Mouse (Mus musculus): ENCODE measurements around the gene Cbwd1. TPM values are rescaled to one million over a fixed set of nuclear protein-coding genes. Genes with fewer than 3 reads are reported as not detected.

Cbwd1 gene
- polyA plus RNA-seq, 1 experiment from 2014 or later = 17.7 TPM

GRCm38 (mm10) chr19:24981294-24981693 lies 19.9 kb upstream of the Cbwd1 start:
- ATAC-seq (ENCODE audit: low FRiP score, low TSS enrichment) = no peak
- no peaks in the 10 kb centered on the region for H3K27me3 ChIP-seq (ENCODE audit: insufficient read depth, low read length)
- no peak overlapping the region for H3K27ac ChIP-seq (ENCODE audit: low read length)
- H3K4me3 ChIP-seq (ENCODE audit: low read length) = no peak overlapping the region
- no peak overlapping the region for H3K9ac ChIP-seq (replicated peaks; ENCODE audit: low read length)
- WGBS = 39% methylated on average over 8 of the region's 8 CpGs
- H3K4me2 ChIP-seq (replicated peaks; ENCODE audit: low read depth, low read length) = no peak overlapping the region
- H3K4me1 ChIP-seq (ENCODE audit: insufficient read depth, low read length) = peaks cover 4% of the 10 kb centered on the region; the same call in 1 of the 2 replicates
- H3K36me3 ChIP-seq (ENCODE audit: insufficient read depth, low read length) = no peaks in the 10 kb centered on the region
- H3K9me3 ChIP-seq (ENCODE audit: low read length) = no peaks in the 10 kb centered on the region

GRCm38 (mm10) chr19:24978852-24979842 lies 17.7 kb upstream of the Cbwd1 start:
- Histone ChIP-seq H3K4me1 (ENCODE audit: insufficient read depth, low read length) (peaks cover 4% of the 10 kb centered on the region; the same call in 1 of the 2 replicates), H3K27me3 (ENCODE audit: insufficient read depth, low read length) (no peaks in the 10 kb centered on the region), H3K9ac (replicated peaks; ENCODE audit: low read length) (no peak overlapping the region), H3K4me2 (replicated peaks; ENCODE audit: low read depth, low read length) (no peak overlapping the region), H3K4me3 (ENCODE audit: low read length) (no peak overlapping the region), H3K9me3 (ENCODE audit: low read length) (no peaks in the 10 kb centered on the region), H3K27ac (ENCODE audit: low read length) (no peak overlapping the region), H3K36me3 (ENCODE audit: insufficient read depth, low read length) (no peaks in the 10 kb centered on the region)
- 80% methylated on average over 10 of the region's 10 CpGs for WGBS
- no peak for ATAC-seq (ENCODE audit: low FRiP score, low TSS enrichment)

- H3K4me2 ChIP-seq (replicated peaks; ENCODE audit: low read depth, low read length) = no peak overlapping the region
- WGBS = 51% methylated on average over 11 of the region's 11 CpGs
- no peaks in the 10 kb centered on the region for H3K36me3 ChIP-seq (ENCODE audit: insufficient read depth, low read length)
- H3K9ac ChIP-seq (replicated peaks; ENCODE audit: low read length) = no peak overlapping the region
- peaks cover 4% of the 10 kb centered on the region; the same call in 1 of the 2 replicates for H3K4me1 ChIP-seq (ENCODE audit: insufficient read depth, low read length)
- H3K4me3 ChIP-seq (ENCODE audit: low read length) = no peak overlapping the region
- no peaks in the 10 kb centered on the region for H3K9me3 ChIP-seq (ENCODE audit: low read length)
- no peaks in the 10 kb centered on the region for H3K27me3 ChIP-seq (ENCODE audit: insufficient read depth, low read length)
- no peak overlapping the region for H3K27ac ChIP-seq (ENCODE audit: low read length)
- ATAC-seq (ENCODE audit: low FRiP score, low TSS enrichment) = peak; percentile 85
Measured at GRCm38 (mm10) chr19:24977991-24978390, 16.6 kb upstream of the Cbwd1 start.

GRCm38 (mm10) chr19:24972701-24973390 lies 11.4 kb upstream of the Cbwd1 start:
- ATAC-seq (ENCODE audit: low FRiP score, low TSS enrichment) = no peak
- no peaks in the 10 kb centered on the region for H3K27me3 ChIP-seq (ENCODE audit: insufficient read depth, low read length)

GRCm38 (mm10) chr19:24971307-24971706 lies 9.9 kb upstream of the Cbwd1 start:
- no peaks in the 10 kb centered on the region for H3K36me3 ChIP-seq (ENCODE audit: insufficient read depth, low read length)
- no peak overlapping the region for H3K4me2 ChIP-seq (replicated peaks; ENCODE audit: low read depth, low read length)
- H3K9ac ChIP-seq (replicated peaks; ENCODE audit: low read length) = no peak overlapping the region
- H3K27me3 ChIP-seq (ENCODE audit: insufficient read depth, low read length) = no peaks in the 10 kb centered on the region
- no peak overlapping the region for H3K27ac ChIP-seq (ENCODE audit: low read length)
- WGBS = 81% methylated on average over 7 of the region's 7 CpGs
- no peaks in the 10 kb centered on the region for H3K4me1 ChIP-seq (ENCODE audit: insufficient read depth, low read length)
- no peaks in the 10 kb centered on the region for H3K9me3 ChIP-seq (ENCODE audit: low read length)
- no peak overlapping the region for H3K4me3 ChIP-seq (ENCODE audit: low read length)
- no peak for ATAC-seq (ENCODE audit: low FRiP score, low TSS enrichment)

More at GRCm38 (mm10) chr19:24972701-24973390, 11.4 kb upstream of the Cbwd1 start:
- H3K36me3 ChIP-seq (ENCODE audit: insufficient read depth, low read length) = no peaks in the 10 kb centered on the region
- no peak overlapping the region for H3K4me3 ChIP-seq (ENCODE audit: low read length)
- H3K4me1 ChIP-seq (ENCODE audit: insufficient read depth, low read length) = no peaks in the 10 kb centered on the region
- H3K27ac ChIP-seq (ENCODE audit: low read length) = no peak overlapping the region
- H3K9ac ChIP-seq (replicated peaks; ENCODE audit: low read length) = no peak overlapping the region
- no peaks in the 10 kb centered on the region for H3K9me3 ChIP-seq (ENCODE audit: low read length)
- no peak overlapping the region for H3K4me2 ChIP-seq (replicated peaks; ENCODE audit: low read depth, low read length)
- 84% methylated on average over 3 of the region's 3 CpGs for WGBS

GRCm38 (mm10) chr19:24966941-24967340 lies 5.5 kb upstream of the Cbwd1 start:
- no peaks in the 10 kb centered on the region for H3K4me1 ChIP-seq (ENCODE audit: insufficient read depth, low read length)
- 86% methylated on average over 2 of the region's 2 CpGs for WGBS
- H3K4me2 ChIP-seq (replicated peaks; ENCODE audit: low read depth, low read length) = no peak overlapping the region
- no peaks in the 10 kb centered on the region for H3K9me3 ChIP-seq (ENCODE audit: low read length)
- H3K27me3 ChIP-seq (ENCODE audit: insufficient read depth, low read length) = no peaks in the 10 kb centered on the region
- no peak overlapping the region for H3K27ac ChIP-seq (ENCODE audit: low read length)
- no peaks in the 10 kb centered on the region for H3K36me3 ChIP-seq (ENCODE audit: insufficient read depth, low read length)
- H3K4me3 ChIP-seq (ENCODE audit: low read length) = no peak overlapping the region
- no peak for ATAC-seq (ENCODE audit: low FRiP score, low TSS enrichment)
- no peak overlapping the region for H3K9ac ChIP-seq (replicated peaks; ENCODE audit: low read length)

GRCm38 (mm10) chr19:24966203-24966602 lies 4.8 kb upstream of the Cbwd1 start:
- Histone ChIP-seq H3K27ac (ENCODE audit: low read length) (no peak overlapping the region), H3K36me3 (ENCODE audit: insufficient read depth, low read length) (no peaks in the 10 kb centered on the region), H3K4me3 (ENCODE audit: low read length) (no peak overlapping the region), H3K9me3 (ENCODE audit: low read length) (no peaks in the 10 kb centered on the region), H3K27me3 (ENCODE audit: insufficient read depth, low read length) (no peaks in the 10 kb centered on the region), H3K4me2 (replicated peaks; ENCODE audit: low read depth, low read length) (no peak overlapping the region), H3K4me1 (ENCODE audit: insufficient read depth, low read length) (no peaks in the 10 kb centered on the region), H3K9ac (replicated peaks; ENCODE audit: low read length) (no peak overlapping the region)
- 79% methylated on average over 2 of the region's 2 CpGs for WGBS
- no peak for ATAC-seq (ENCODE audit: low FRiP score, low TSS enrichment)

- no peak overlapping the region for H3K9ac ChIP-seq (replicated peaks; ENCODE audit: low read length)
- no peak overlapping the region for H3K27ac ChIP-seq (ENCODE audit: low read length)
- peaks cover 13% of the 10 kb centered on the region for H3K36me3 ChIP-seq (ENCODE audit: insufficient read depth, low read length)
- no peaks in the 10 kb centered on the region for H3K9me3 ChIP-seq (ENCODE audit: low read length)
- WGBS = 36% methylated on average over 3 of the region's 3 CpGs
- peaks cover 10% of the 10 kb centered on the region for H3K4me1 ChIP-seq (ENCODE audit: insufficient read depth, low read length)
- no peak for ATAC-seq (ENCODE audit: low FRiP score, low TSS enrichment)
- no peak overlapping the region for H3K4me3 ChIP-seq (ENCODE audit: low read length)
- H3K4me2 ChIP-seq (replicated peaks; ENCODE audit: low read depth, low read length) = no peak overlapping the region
- no peaks in the 10 kb centered on the region for H3K27me3 ChIP-seq (ENCODE audit: insufficient read depth, low read length)
Measured at GRCm38 (mm10) chr19:24958531-24958930, 2.9 kb downstream of the Cbwd1 start.

- no peaks in the 10 kb centered on the region for H3K4me1 ChIP-seq (ENCODE audit: insufficient read depth, low read length)
- H3K4me3 ChIP-seq (ENCODE audit: low read length) = no peak overlapping the region
- no peaks in the 10 kb centered on the region for H3K9me3 ChIP-seq (ENCODE audit: low read length)
- no peaks in the 10 kb centered on the region for H3K27me3 ChIP-seq (ENCODE audit: insufficient read depth, low read length)
- no peak overlapping the region for H3K9ac ChIP-seq (replicated peaks; ENCODE audit: low read length)
- no peak for ATAC-seq (ENCODE audit: low FRiP score, low TSS enrichment)
- H3K27ac ChIP-seq (ENCODE audit: low read length) = no peak overlapping the region
- no peaks in the 10 kb centered on the region for H3K36me3 ChIP-seq (ENCODE audit: insufficient read depth, low read length)
- H3K4me2 ChIP-seq (replicated peaks; ENCODE audit: low read depth, low read length) = no peak overlapping the region
Measured at GRCm38 (mm10) chr19:24945521-24946262, 15.7 kb downstream of the Cbwd1 start.

All from kidney, embryonic 16.5 days (tissue).